Mouse (Mus musculus) brain, embryonic 14.5 days (tissue): ENCODE data around the gene Supt4a.

Experiments
- CTCF ChIP-seq: fragments of 200-500 bp; IDR thresholded peaks from 2 replicates; pipeline ENCODE4 v1.5.1; 2012; ENCODE audit warnings: inconsistent platforms, mild to moderate bottlenecking, moderate library complexity, borderline replicate concordance; ENCODE audit not compliant: insufficient read depth, insufficient read length; ENCODE audit errors: extremely low read depth
- POLR2A ChIP-seq: fragments of 200-500 bp; IDR thresholded peaks from 2 replicates; pipeline ENCODE4 v1.6.1; 2012; ENCODE audit warnings: mild to moderate bottlenecking, inconsistent platforms, borderline replicate concordance; ENCODE audit not compliant: poor library complexity, insufficient read depth, insufficient read length, severe bottlenecking; ENCODE audit errors: extremely low read depth

- TF ChIP-seq CTCF (no peak), POLR2A (no peak)
Measured at GRCm38 (mm10) chr11:87790088-87790487, 52.7 kb downstream of the Supt4a start.
